Mouse (Mus musculus): Measurements from ENCODE around the gene Astn1. TPM values are rescaled to one million over a fixed set of nuclear protein-coding genes. Genes with fewer than 3 reads are reported as not detected.

Astn1 gene
- 54.8 and 59.6 TPM in 2 replicates for polyA plus RNA-seq (2014; fragmentation: Nextera tagmentation; extraction: Ambion mirVana)

GRCm38 (mm10) chr1:158361964-158362291, at the start of gene Astn1:
Gene Astn1 (plus strand): TSS chr1:158362273.
- WGBS = 2% methylated on average over 2 of the region's 2 CpGs
- no peak; the same call in 1 of the 2 replicates for ATAC-seq (ENCODE audit: low FRiP score, low TSS enrichment)
- H3K4me3 ChIP-seq (replicated peaks; ENCODE audit: low read depth, low read length) = peak within 1 kb of the TSS; percentile 65

GRCm38 (mm10) chr1:158323325-158323724, 38.7 kb upstream of the Astn1 start:
- Histone ChIP-seq H3K4me2 (ENCODE audit: low read length) (no peak overlapping the region), H3K36me3 (ENCODE audit: control insufficient read depth, insufficient read depth, low read length) (no peaks in the 10 kb centered on the region), H3K4me3 (replicated peaks; ENCODE audit: low read depth, low read length) (no peak overlapping the region), H3K27ac (replicated peaks; ENCODE audit: low read depth, low read length) (no peak overlapping the region), H3K9me3 (ENCODE audit: control insufficient read depth, low read length) (no peaks in the 10 kb centered on the region), H3K27me3 (ENCODE audit: control insufficient read depth, insufficient read depth, low read length) (no peaks in the 10 kb centered on the region), H3K4me1 (ENCODE audit: control insufficient read depth, insufficient read depth, low read length) (no peaks in the 10 kb centered on the region), H3K9ac (replicated peaks; ENCODE audit: low read length) (no peak overlapping the region)
- DNase-seq (no peak), ATAC-seq (ENCODE audit: low FRiP score, low TSS enrichment) (no peak)
- 83% methylated on average over 6 of the region's 6 CpGs for WGBS

More at GRCm38 (mm10) chr1:158361964-158362291, at the start of gene Astn1:
- peak within 1 kb of the TSS; percentile 89 for H3K4me2 ChIP-seq (ENCODE audit: low read length)
- H3K27ac ChIP-seq (replicated peaks; ENCODE audit: low read depth, low read length) = peak within 1 kb of the TSS; percentile 98
- H3K4me1 ChIP-seq (ENCODE audit: control insufficient read depth, insufficient read depth, low read length) = peaks cover 29% of the 10 kb centered on the region
- no peak for DNase-seq
- H3K36me3 ChIP-seq (ENCODE audit: control insufficient read depth, insufficient read depth, low read length) = no peaks in the 10 kb centered on the region
- peak within 1 kb of the TSS; percentile 98 for H3K9ac ChIP-seq (replicated peaks; ENCODE audit: low read length)
- H3K27me3 ChIP-seq (ENCODE audit: control insufficient read depth, insufficient read depth, low read length) = no peaks in the 10 kb centered on the region
- no peaks in the 10 kb centered on the region for H3K9me3 ChIP-seq (ENCODE audit: control insufficient read depth, low read length)

GRCm38 (mm10) chr1:158328126-158328525, 33.9 kb upstream of the Astn1 start:
- H3K27me3 ChIP-seq (ENCODE audit: control insufficient read depth, insufficient read depth, low read length) = no peaks in the 10 kb centered on the region
- H3K9ac ChIP-seq (replicated peaks; ENCODE audit: low read length) = no peak overlapping the region
- WGBS = 53% methylated on average over 5 of the region's 5 CpGs
- no peaks in the 10 kb centered on the region for H3K4me1 ChIP-seq (ENCODE audit: control insufficient read depth, insufficient read depth, low read length)
- H3K9me3 ChIP-seq (ENCODE audit: control insufficient read depth, low read length) = no peaks in the 10 kb centered on the region
- no peak overlapping the region for H3K4me3 ChIP-seq (replicated peaks; ENCODE audit: low read depth, low read length)
- H3K4me2 ChIP-seq (ENCODE audit: low read length) = no peak overlapping the region
- DNase-seq (no peak), ATAC-seq (ENCODE audit: low FRiP score, low TSS enrichment) (no peak)
- H3K27ac ChIP-seq (replicated peaks; ENCODE audit: low read depth, low read length) = no peak overlapping the region
- no peaks in the 10 kb centered on the region for H3K36me3 ChIP-seq (ENCODE audit: control insufficient read depth, insufficient read depth, low read length)

GRCm38 (mm10) chr1:158328839-158329238, 33.2 kb upstream of the Astn1 start:
- Histone ChIP-seq H3K27me3 (ENCODE audit: control insufficient read depth, insufficient read depth, low read length) (no peaks in the 10 kb centered on the region), H3K4me3 (replicated peaks; ENCODE audit: low read depth, low read length) (no peak overlapping the region), H3K4me1 (ENCODE audit: control insufficient read depth, insufficient read depth, low read length) (no peaks in the 10 kb centered on the region), H3K4me2 (ENCODE audit: low read length) (no peak overlapping the region), H3K9ac (replicated peaks; ENCODE audit: low read length) (no peak overlapping the region), H3K9me3 (ENCODE audit: control insufficient read depth, low read length) (no peaks in the 10 kb centered on the region), H3K36me3 (ENCODE audit: control insufficient read depth, insufficient read depth, low read length) (no peaks in the 10 kb centered on the region), H3K27ac (replicated peaks; ENCODE audit: low read depth, low read length) (no peak overlapping the region)
- DNase-seq (peak; percentile 30), ATAC-seq (ENCODE audit: low FRiP score, low TSS enrichment) (no peak; the same call in 1 of the 2 replicates)
- 22% methylated on average over 2 of the region's 2 CpGs for WGBS

GRCm38 (mm10) chr1:158343243-158343714, 18.8 kb upstream of the Astn1 start:
- Histone ChIP-seq H3K4me1 (ENCODE audit: control insufficient read depth, insufficient read depth, low read length) (peaks cover 6% of the 10 kb centered on the region; the same call in 1 of the 2 replicates), H3K27ac (replicated peaks; ENCODE audit: low read depth, low read length) (0 out of 2 replicates have a peak overlapping the region, but pooled peaks have one; percentile 6)
- 12% methylated on average over 6 of the region's 6 CpGs for WGBS

GRCm38 (mm10) chr1:158353656-158354371, 8.3 kb upstream of the Astn1 start:
- Histone ChIP-seq H3K36me3 (ENCODE audit: control insufficient read depth, insufficient read depth, low read length) (no peaks in the 10 kb centered on the region), H3K27me3 (ENCODE audit: control insufficient read depth, insufficient read depth, low read length) (no peaks in the 10 kb centered on the region), H3K4me2 (ENCODE audit: low read length) (peak overlapping the region; percentile 82), H3K27ac (replicated peaks; ENCODE audit: low read depth, low read length) (no peak overlapping the region), H3K9ac (replicated peaks; ENCODE audit: low read length) (peak overlapping the region; percentile 18; the same call in 1 of the 2 replicates), H3K4me1 (ENCODE audit: control insufficient read depth, insufficient read depth, low read length) (peaks cover 17% of the 10 kb centered on the region), H3K9me3 (ENCODE audit: control insufficient read depth, low read length) (no peaks in the 10 kb centered on the region), H3K4me3 (replicated peaks; ENCODE audit: low read depth, low read length) (peak overlapping the region; percentile 76)
- 80% methylated on average over 5 of the region's 5 CpGs for WGBS
- DNase-seq (peak; percentile 36), ATAC-seq (ENCODE audit: low FRiP score, low TSS enrichment) (no peak)

More at GRCm38 (mm10) chr1:158343243-158343714, 18.8 kb upstream of the Astn1 start:
- ATAC-seq (ENCODE audit: low FRiP score, low TSS enrichment) (peak; percentile 81), DNase-seq (peak; percentile 69)
- H3K9me3 ChIP-seq (ENCODE audit: control insufficient read depth, low read length) = no peaks in the 10 kb centered on the region
- H3K27me3 ChIP-seq (ENCODE audit: control insufficient read depth, insufficient read depth, low read length) = no peaks in the 10 kb centered on the region
- H3K36me3 ChIP-seq (ENCODE audit: control insufficient read depth, insufficient read depth, low read length) = no peaks in the 10 kb centered on the region
- no peak overlapping the region for H3K4me3 ChIP-seq (replicated peaks; ENCODE audit: low read depth, low read length)
- H3K4me2 ChIP-seq (ENCODE audit: low read length) = no peak overlapping the region
- no peak overlapping the region for H3K9ac ChIP-seq (replicated peaks; ENCODE audit: low read length)

- no peaks in the 10 kb centered on the region for H3K27me3 ChIP-seq (ENCODE audit: control insufficient read depth, insufficient read depth, low read length)
- peak overlapping the region; percentile 82 for H3K4me2 ChIP-seq (ENCODE audit: low read length)
- no peaks in the 10 kb centered on the region for H3K36me3 ChIP-seq (ENCODE audit: control insufficient read depth, insufficient read depth, low read length)
- H3K4me1 ChIP-seq (ENCODE audit: control insufficient read depth, insufficient read depth, low read length) = peaks cover 17% of the 10 kb centered on the region
- peak overlapping the region; percentile 70 for H3K9ac ChIP-seq (replicated peaks; ENCODE audit: low read length)
- H3K27ac ChIP-seq (replicated peaks; ENCODE audit: low read depth, low read length) = peak overlapping the region; percentile 80
- peak; percentile 69 for DNase-seq
- peak; percentile 53 for ATAC-seq (ENCODE audit: low FRiP score, low TSS enrichment)
- H3K4me3 ChIP-seq (replicated peaks; ENCODE audit: low read depth, low read length) = peak overlapping the region; percentile 76
- 6% methylated on average over 28 of the region's 28 CpGs for WGBS
- H3K9me3 ChIP-seq (ENCODE audit: control insufficient read depth, low read length) = no peaks in the 10 kb centered on the region
Observed at GRCm38 (mm10) chr1:158355177-158356050, 6.7 kb upstream of the Astn1 start.

- Histone ChIP-seq H3K4me1 (ENCODE audit: control insufficient read depth, insufficient read depth, low read length) (peaks cover 17% of the 10 kb centered on the region), H3K4me2 (ENCODE audit: low read length) (peak within 1 kb of the TSS; percentile 82), H3K36me3 (ENCODE audit: control insufficient read depth, insufficient read depth, low read length) (no peaks in the 10 kb centered on the region), H3K27ac (replicated peaks; ENCODE audit: low read depth, low read length) (peak within 1 kb of the TSS; percentile 80), H3K27me3 (ENCODE audit: control insufficient read depth, insufficient read depth, low read length) (no peaks in the 10 kb centered on the region), H3K4me3 (replicated peaks; ENCODE audit: low read depth, low read length) (peak within 1 kb of the TSS; percentile 76), H3K9ac (replicated peaks; ENCODE audit: low read length) (peak within 1 kb of the TSS; percentile 70), H3K9me3 (ENCODE audit: control insufficient read depth, low read length) (no peaks in the 10 kb centered on the region)
- WGBS = under 1% methylated on average over 30 of the region's 30 CpGs
- peak; percentile 97 for ATAC-seq (ENCODE audit: low FRiP score, low TSS enrichment)
- peak; percentile 95 for DNase-seq
Observed at GRCm38 (mm10) chr1:158356051-158356461, 6.0 kb upstream of the Astn1 start, which contains the start of gene Brinp2. Gene Brinp2 (minus strand): TSS chr1:158356326.
